ENCODE assay signal across 26 mouse cellular contexts in genomic region chr15:97896347-97896746, GRCm38 (mm10). TPM values are rescaled to one million over a fixed set of nuclear protein-coding genes. Genes with fewer than 3 reads are reported as not detected.
A peak's percentile ranks its signal among the peaks of the same experiment; 100 is the strongest.
DNase-seq lines count a peak whose midpoint lies in the region; ATAC-seq and TF ChIP-seq lines count a peak whose summit lies in the region.
"Had no signal": no experiment of that assay in that cellular context is flagged by ENCODE, and none has a peak within 500 bp of the region (broad histone marks: within the 10 kb centered on the region; RNA-seq: fewer than 3 reads in every experiment).

No protein-coding gene starts in this region.

- no peak overlapping the region for H3K9ac ChIP-seq in forebrain, embryonic 16.5 days (replicated peaks; ENCODE audit: low read depth, low read length)
- H3K9ac ChIP-seq in kidney, embryonic 14.5 days (ENCODE audit: low read depth, low read length) = no peak overlapping the region
- 0 out of 2 replicates have a peak overlapping the region, but pooled peaks have one; percentile 23 for H3K9ac ChIP-seq in kidney, postnatal 0 days (ENCODE audit: low read depth, low read length)
- H3K9ac ChIP-seq: embryonic facial prominence, embryonic 13.5 days; forebrain, embryonic 12.5 days; intestine, embryonic 15.5 days; limb, embryonic 15.5 days; liver, embryonic 13.5 days; lung, embryonic 14.5 days; midbrain, embryonic 12.5 days; neural tube, embryonic 13.5 days had no signal

- H3K4me2 ChIP-seq in forebrain, embryonic 16.5 days (ENCODE audit: low read length) = no peak overlapping the region
- H3K4me2 ChIP-seq in kidney, embryonic 14.5 days (replicated peaks; ENCODE audit: low read depth, low read length) = no peak overlapping the region
- H3K4me2 ChIP-seq in kidney, postnatal 0 days (ENCODE audit: low read length) = no peak overlapping the region
- H3K4me2 ChIP-seq: embryonic facial prominence, embryonic 13.5 days; forebrain, embryonic 12.5 days; intestine, embryonic 15.5 days; limb, embryonic 15.5 days; liver, embryonic 13.5 days; lung, embryonic 14.5 days; midbrain, embryonic 12.5 days; neural tube, embryonic 13.5 days had no signal

- H3K27ac ChIP-seq in forebrain, embryonic 10.5 days = peak overlapping the region; percentile 40
- no peak overlapping the region for H3K27ac ChIP-seq in forebrain, embryonic 16.5 days (ENCODE audit: low read length)
- H3K27ac ChIP-seq in kidney, embryonic 14.5 days (ENCODE audit: low read depth, low read length) = peak overlapping the region; percentile 30; the same call in 1 of the 2 replicates
- H3K27ac ChIP-seq in kidney, postnatal 0 days = peak overlapping the region; percentile 82
- H3K27ac ChIP-seq: embryonic facial prominence, embryonic 13.5 days; forebrain, embryonic 12.5 days; intestine, embryonic 15.5 days; limb, embryonic 10.5 days; limb, embryonic 15.5 days; liver, embryonic 13.5 days; midbrain, embryonic 12.5 days; neural tube, embryonic 13.5 days had no signal

- H3K4me3 ChIP-seq in forebrain, embryonic 10.5 days = no peak overlapping the region
- H3K4me3 ChIP-seq in forebrain, embryonic 16.5 days (replicated peaks; ENCODE audit: low read length) = no peak overlapping the region
- H3K4me3 ChIP-seq in kidney, embryonic 14.5 days (ENCODE audit: low read length) = no peak overlapping the region
- H3K4me3 ChIP-seq in kidney, postnatal 0 days (replicated peaks; ENCODE audit: low read depth, low read length) = no peak overlapping the region
- H3K4me3 ChIP-seq: embryonic facial prominence, embryonic 13.5 days; erythroblast, embryonic 14.5 days; forebrain, embryonic 12.5 days; intestine, embryonic 15.5 days; limb, embryonic 10.5 days; limb, embryonic 15.5 days; liver, embryonic 13.5 days; midbrain, embryonic 12.5 days; neural tube, embryonic 13.5 days had no signal

- no peak for DNase-seq in forebrain, embryonic 10.5 days (ENCODE audit: extremely low spot score, low spot score)
- no peak for DNase-seq in kidney, adult 8-10 months
- peak; percentile 35 for DNase-seq in kidney, postnatal 0 days (ENCODE audit: low spot score)
- peak; percentile 19 for DNase-seq in lung, postnatal 14 days
- DNase-seq in ovary, postnatal 10 days (ENCODE audit: low spot score) = no peak
- DNase-seq in adrenal gland, postnatal 14 days = no peak
- DNase-seq: adrenal gland, postnatal 10 days; cerebellum, adult 11-12 months; gastrocnemius, postnatal 10 days; heart, postnatal 14 days; layer of hippocampus, postnatal 36 days; liver, embryonic 13.5 days; lung, embryonic 14.5 days; right cerebral cortex, postnatal 14 days; thymus, postnatal 14 days had no signal

- ATAC-seq in forebrain, embryonic 16.5 days = no peak
- 0 out of 2 replicates have a peak, but pooled peaks have one; percentile 25 for ATAC-seq in kidney, embryonic 14.5 days (ENCODE audit: low FRiP score, low TSS enrichment)
- ATAC-seq in kidney, postnatal 0 days (replicated peaks; ENCODE audit: low FRiP score, low read depth) = peak; percentile 58
- ATAC-seq: hindbrain, embryonic 16.5 days; intestine, embryonic 15.5 days had no signal

- H3K27me3 ChIP-seq in forebrain, embryonic 10.5 days (ENCODE audit: poor library complexity, severe bottlenecking) = no peaks in the 10 kb centered on the region
- H3K27me3 ChIP-seq in forebrain, embryonic 16.5 days (replicated peaks; ENCODE audit: control insufficient read depth, insufficient read depth, low read length) = no peaks in the 10 kb centered on the region
- H3K27me3 ChIP-seq in kidney, embryonic 14.5 days (ENCODE audit: control insufficient read depth, insufficient read depth, low read length) = no peaks in the 10 kb centered on the region
- H3K27me3 ChIP-seq in kidney, postnatal 0 days (ENCODE audit: insufficient read depth, low read length) = no peaks in the 10 kb centered on the region
- H3K27me3 ChIP-seq: embryonic facial prominence, embryonic 13.5 days; forebrain, embryonic 12.5 days; intestine, embryonic 15.5 days; limb, embryonic 15.5 days; midbrain, embryonic 12.5 days; neural tube, embryonic 13.5 days had no signal

- no peaks in the 10 kb centered on the region for H3K36me3 ChIP-seq in forebrain, embryonic 10.5 days (replicated peaks)
- H3K36me3 ChIP-seq in forebrain, embryonic 16.5 days (ENCODE audit: control insufficient read depth, insufficient read depth) = no peaks in the 10 kb centered on the region
- no peaks in the 10 kb centered on the region for H3K36me3 ChIP-seq in kidney, embryonic 14.5 days (ENCODE audit: control insufficient read depth, insufficient read depth, low read length)
- no peaks in the 10 kb centered on the region for H3K36me3 ChIP-seq in kidney, postnatal 0 days (ENCODE audit: insufficient read depth, low read length)
- H3K36me3 ChIP-seq: embryonic facial prominence, embryonic 13.5 days; forebrain, embryonic 12.5 days; intestine, embryonic 15.5 days; limb, embryonic 10.5 days; limb, embryonic 15.5 days; liver, embryonic 13.5 days; midbrain, embryonic 12.5 days; neural tube, embryonic 13.5 days had no signal

- H3K4me1 ChIP-seq in forebrain, embryonic 10.5 days = peaks cover 10% of the 10 kb centered on the region; the same call in 1 of the 2 replicates
- no peaks in the 10 kb centered on the region for H3K4me1 ChIP-seq in forebrain, embryonic 16.5 days (replicated peaks; ENCODE audit: control insufficient read depth, insufficient read depth, low read length)
- peaks cover 17% of the 10 kb centered on the region for H3K4me1 ChIP-seq in kidney, embryonic 14.5 days (ENCODE audit: control insufficient read depth, insufficient read depth, low read length)
- peaks cover 20% of the 10 kb centered on the region; the same call in 1 of the 2 replicates for H3K4me1 ChIP-seq in kidney, postnatal 0 days (replicated peaks; ENCODE audit: insufficient read depth, low read length)
- H3K4me1 ChIP-seq: embryonic facial prominence, embryonic 13.5 days; midbrain, embryonic 12.5 days had no signal

- H3K9me3 ChIP-seq in forebrain, embryonic 10.5 days = no peaks in the 10 kb centered on the region
- no peaks in the 10 kb centered on the region for H3K9me3 ChIP-seq in forebrain, embryonic 16.5 days (ENCODE audit: control insufficient read depth, low read length)
- H3K9me3 ChIP-seq in kidney, embryonic 14.5 days (ENCODE audit: control insufficient read depth, low read length) = no peaks in the 10 kb centered on the region
- H3K9me3 ChIP-seq in kidney, postnatal 0 days (replicated peaks; ENCODE audit: low read length) = no peaks in the 10 kb centered on the region
- H3K9me3 ChIP-seq: embryonic facial prominence, embryonic 13.5 days; forebrain, embryonic 12.5 days; intestine, embryonic 15.5 days; limb, embryonic 10.5 days; limb, embryonic 15.5 days; liver, embryonic 13.5 days; midbrain, embryonic 12.5 days; neural tube, embryonic 13.5 days had no signal

- 81% methylated on average over 9 of the region's 9 CpGs for WGBS in forebrain, embryonic 10.5 days
- 83% methylated on average over 9 of the region's 9 CpGs for WGBS in forebrain, embryonic 16.5 days
- 61% methylated on average over 9 of the region's 9 CpGs for WGBS in kidney, embryonic 14.5 days
- WGBS in kidney, postnatal 0 days = 42% methylated on average over 9 of the region's 9 CpGs

- TF ChIP-seq CTCF in kidney, postnatal 0 days (IDR thresholded peaks at IDR 0.05; ENCODE audit: low read depth) = no peak

RNA-seq across cellular contexts. Expression of gene Vdr, which starts 14.1 kb away (rescaled TPM):
- polyA plus RNA-seq in forebrain, embryonic 10.5 days (2016; fragmentation: Nextera tagmentation; extraction: Ambion mirVana) = 0.49 and 0.67 TPM in 2 replicates
- 0.20 TPM in 1 of 2 replicates, not detected in the other for polyA plus RNA-seq in forebrain, embryonic 16.5 days (2015; fragmentation: Nextera tagmentation; extraction: Ambion mirVana)
- polyA plus RNA-seq in kidney, embryonic 14.5 days (2014; fragmentation: Nextera tagmentation; extraction: Ambion mirVana) = 1.4 and 2.8 TPM in 2 replicates
- 20.6 and 22.5 TPM in 2 replicates for polyA plus RNA-seq in kidney, postnatal 0 days (2015; fragmentation: Nextera tagmentation; extraction: Ambion mirVana)
- total RNA-seq in adrenal gland, postnatal 14 days (2021) = 6.6 and 7.0 TPM in 2 replicates
- polyA plus RNA-seq: erythroblast, embryonic 14.5 days had no signal

RNA-seq across cellular contexts. Expression of gene Hdac7, which starts 52.0 kb away (rescaled TPM):
- polyA plus RNA-seq in forebrain, embryonic 10.5 days (2016; fragmentation: Nextera tagmentation; extraction: Ambion mirVana) = 21.6 and 25.3 TPM in 2 replicates
- 21.7 and 31.1 TPM in 2 replicates for polyA plus RNA-seq in forebrain, embryonic 16.5 days (2015; fragmentation: Nextera tagmentation; extraction: Ambion mirVana)
- polyA plus RNA-seq in kidney, embryonic 14.5 days (2014; fragmentation: Nextera tagmentation; extraction: Ambion mirVana) = 32.2 and 34.1 TPM in 2 replicates
- polyA plus RNA-seq in kidney, postnatal 0 days (2015; fragmentation: Nextera tagmentation; extraction: Ambion mirVana) = 24.5 and 24.7 TPM in 2 replicates
- 60.1 and 75.8 TPM in 2 replicates for total RNA-seq in adrenal gland, postnatal 14 days (2021)

Comparison
In these comparisons a context has a peak if more than half of its experiments do, and no peak if none do; other contexts are left out.
1. DNase-seq: peak in kidney, postnatal 0 days (single experiment) and lung, postnatal 14 days (single experiment); none in forebrain, embryonic 10.5 days (single experiment), kidney, adult 8-10 months (0 of 2), ovary, postnatal 10 days (single experiment) and adrenal gland, postnatal 14 days (single experiment).